Mouse (Mus musculus): ENCODE measurements around the gene Cox10. TPM values are rescaled to one million over a fixed set of nuclear protein-coding genes. Genes with fewer than 3 reads are reported as not detected.

Cox10 gene
- total RNA-seq, 4 experiments from 2014 or later: 21.0 to 25.0 (median 23.3) TPM

DNA sequence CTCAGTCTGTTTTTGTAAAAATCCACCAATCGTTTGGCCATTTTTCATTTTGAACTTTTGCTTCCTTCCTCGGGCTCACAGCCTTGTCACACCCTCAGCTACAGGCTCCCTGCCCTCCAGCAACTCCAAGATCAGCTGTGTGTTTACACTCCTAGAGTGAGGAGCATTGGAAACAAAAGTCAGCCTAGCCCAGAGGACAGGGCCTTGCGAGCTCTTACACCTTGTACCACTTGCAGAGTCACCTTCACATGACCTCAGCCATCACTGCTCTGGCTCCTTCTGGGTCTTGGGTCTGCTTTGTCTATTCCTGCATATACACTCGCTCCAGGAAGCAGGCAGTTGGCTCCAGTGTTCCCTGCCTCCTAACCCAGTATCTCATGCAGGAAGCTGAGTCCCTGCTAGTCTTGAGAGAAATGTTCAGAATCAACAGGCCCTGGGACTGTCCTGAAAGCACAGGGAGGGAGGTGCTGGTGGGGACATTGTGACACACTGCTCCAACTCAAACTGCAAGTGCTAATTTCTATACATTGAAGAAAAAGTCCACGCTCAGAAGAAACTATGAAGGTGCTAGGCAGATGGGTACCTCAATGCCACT, 79.0 kb downstream of the Cox10 start:
- no peak for DNase-seq (ENCODE audit: low spot score in 2 of 2)

DNA sequence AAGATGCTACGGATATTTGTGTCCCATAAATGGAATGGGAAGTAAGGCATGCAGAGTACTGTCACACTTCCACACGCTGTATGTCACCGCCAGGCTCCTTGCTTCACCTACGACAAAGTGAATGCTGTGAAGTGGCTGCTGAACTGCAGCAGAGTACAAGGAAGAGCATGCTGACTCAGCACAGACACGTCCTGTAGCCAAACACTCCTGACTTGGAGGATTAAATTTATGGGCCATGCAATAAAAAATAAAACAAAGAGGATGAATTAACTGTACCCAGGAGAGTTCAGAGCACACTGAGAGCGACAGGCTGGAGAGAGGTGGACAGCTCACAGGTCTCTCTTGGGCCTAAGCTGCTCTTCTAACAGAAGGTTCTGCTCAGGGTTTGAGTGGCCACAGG, 79.8 kb downstream of the Cox10 start:
- no peak for DNase-seq (ENCODE audit: low spot score in 2 of 2)

DNA sequence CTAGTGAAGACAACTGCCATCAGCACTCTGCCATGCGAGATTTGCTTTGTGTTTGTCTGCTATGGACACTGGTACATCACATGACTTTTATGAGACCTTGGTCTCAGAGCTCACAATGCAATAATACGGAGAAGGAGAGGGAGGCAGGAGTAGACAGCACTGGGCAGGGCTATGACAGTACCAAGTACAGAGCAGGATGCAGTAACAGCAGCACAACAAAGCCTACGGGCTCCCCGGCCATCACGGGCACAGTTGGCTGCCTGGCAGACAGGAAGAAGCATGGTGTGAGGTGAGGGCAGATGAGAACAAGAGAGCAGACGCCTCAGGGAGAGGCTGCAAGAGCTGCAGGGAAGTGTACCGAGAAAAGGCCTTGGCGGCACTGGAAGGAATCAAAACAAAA, 87.3 kb downstream of the Cox10 start:
- DNase-seq (ENCODE audit: low spot score in 2 of 2): no peak

DNA sequence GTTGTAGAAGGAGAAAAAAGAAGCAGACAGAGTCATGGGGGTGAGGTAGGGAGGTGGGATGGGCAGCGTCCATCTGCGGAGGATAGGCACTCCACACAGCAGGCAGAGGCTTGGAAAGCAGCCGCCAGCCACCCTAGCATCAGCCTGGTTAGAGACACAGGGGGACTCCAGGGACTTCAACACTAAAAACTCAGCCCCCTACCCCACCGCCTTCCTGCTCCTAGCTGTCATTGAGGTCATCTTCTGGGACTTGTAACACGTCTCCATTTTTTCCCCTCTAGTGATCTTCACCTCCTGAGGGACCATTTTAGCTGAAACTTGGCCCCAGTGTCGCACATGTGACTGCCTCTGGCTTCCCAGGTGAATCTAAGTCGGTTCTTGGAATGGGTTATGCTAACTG, 88.5 kb downstream of the Cox10 start:
- no peak for DNase-seq (ENCODE audit: low spot score in 2 of 2)

DNA sequence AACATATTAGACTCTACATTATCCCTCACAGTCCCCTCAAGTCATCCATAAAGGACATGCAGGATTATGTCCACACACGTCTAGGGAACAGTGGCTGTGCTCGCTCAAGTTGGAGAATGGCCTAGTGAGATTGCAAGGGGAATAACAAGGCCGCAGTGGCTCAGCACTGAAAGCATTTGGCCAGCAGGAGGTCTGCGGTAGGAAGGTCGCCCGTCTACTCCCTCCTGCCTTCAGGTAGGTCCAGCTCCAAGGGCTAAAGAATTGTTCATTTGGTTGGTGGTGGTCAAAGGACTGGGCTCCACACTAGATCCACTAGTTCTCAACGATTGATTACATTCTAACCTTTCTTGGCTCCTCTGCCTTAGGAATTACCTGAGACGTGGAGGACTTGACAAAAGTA, 89.0 kb downstream of the Cox10 start:
- no peak for DNase-seq (ENCODE audit: low spot score in 2 of 2)

DNA sequence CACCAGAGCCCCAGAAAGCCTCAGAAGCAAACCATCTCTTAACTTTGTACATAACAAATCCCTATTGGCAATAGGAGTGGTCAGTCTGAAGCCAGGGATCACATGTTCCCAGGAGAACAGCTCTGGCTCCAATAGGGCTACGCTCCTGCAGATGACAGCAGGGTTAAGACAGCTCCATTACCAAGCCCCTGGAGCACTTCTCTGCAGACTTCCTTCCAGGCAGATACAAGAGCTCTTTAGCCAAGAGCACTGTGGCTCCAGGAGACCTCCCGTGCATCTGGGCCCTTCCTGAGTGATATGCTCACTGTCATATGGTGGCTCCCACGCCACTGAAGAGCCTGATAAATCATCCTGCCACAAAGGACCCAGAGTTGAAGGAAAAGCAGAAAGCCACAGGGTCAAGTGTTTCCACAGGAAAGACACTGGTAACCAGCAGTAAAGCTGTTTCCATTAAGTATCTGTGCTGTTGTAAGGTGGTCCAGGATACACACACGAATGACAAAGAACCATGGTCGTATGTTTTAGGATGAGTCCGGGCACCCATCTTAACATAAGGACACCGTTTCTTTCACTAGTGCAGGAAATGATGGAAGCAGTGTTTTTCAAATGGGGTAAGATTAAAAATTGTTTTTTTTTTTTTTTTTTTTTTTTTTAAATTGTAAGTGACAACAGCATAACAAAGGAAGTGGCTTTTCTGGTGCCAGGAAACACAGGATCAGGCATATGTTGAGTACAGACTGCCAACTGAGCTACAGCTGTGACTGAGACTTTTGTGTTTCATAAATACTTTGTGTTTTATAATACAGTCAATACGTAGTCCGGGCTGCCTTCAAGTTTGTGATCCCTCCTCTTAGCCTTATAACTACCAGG, 90.0 kb downstream of the Cox10 start:
- peak in 1 of 2 experiments; percentile 28 for DNase-seq (ENCODE audit: low spot score in 2 of 2)

DNA sequence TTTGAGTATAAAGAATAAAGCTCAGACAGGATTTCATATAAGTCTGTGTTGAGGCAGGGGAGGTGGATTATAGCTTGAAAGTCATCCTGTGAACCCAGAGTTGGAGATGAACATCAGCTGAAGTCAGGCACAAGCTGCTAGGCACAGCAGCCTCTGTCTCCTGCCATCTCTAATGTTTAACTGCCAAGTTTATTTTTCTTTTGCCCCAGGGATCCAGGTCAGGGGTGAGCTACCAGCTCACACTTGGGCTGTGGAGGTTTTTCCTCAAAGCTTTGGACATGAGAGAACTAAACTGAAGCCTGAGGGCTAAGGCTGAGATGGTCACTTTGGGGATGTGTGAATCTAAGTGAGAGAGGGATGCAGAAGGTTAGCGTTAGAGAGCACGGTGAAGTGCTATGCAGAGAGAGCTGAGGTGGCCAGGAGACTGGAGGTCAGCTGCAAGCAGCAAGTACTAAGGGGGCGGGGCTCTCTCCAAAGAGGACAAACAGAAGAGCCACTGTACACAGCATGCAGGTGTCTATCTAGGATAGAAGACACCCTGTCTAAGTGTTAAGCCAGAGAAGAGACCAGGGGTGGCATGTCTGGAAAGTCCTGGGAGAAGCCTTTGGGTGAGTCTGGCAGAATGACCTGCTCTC, 91.1 kb downstream of the Cox10 start:
- DNase-seq (ENCODE audit: low spot score in 2 of 2): no peak

DNA sequence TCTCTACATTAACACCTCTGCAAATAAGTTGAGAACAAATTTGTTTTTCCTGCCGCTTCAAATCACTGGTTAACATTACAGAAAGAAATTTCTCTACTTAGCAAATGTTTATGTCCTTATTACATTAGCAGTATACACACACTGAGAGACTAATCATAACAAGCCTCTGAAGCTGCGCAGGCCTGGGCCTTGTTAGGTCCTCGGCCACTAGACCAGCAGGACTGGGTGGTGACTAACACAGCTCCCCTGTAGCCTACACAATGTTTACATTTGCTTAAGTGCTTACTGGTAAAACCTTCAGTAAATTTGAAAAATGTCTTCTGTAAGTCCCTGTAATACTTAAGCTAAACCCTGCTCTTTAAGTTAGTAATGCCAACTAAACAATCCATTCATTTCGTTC, 92.6 kb downstream of the Cox10 start:
- no peak for DNase-seq (ENCODE audit: low spot score in 2 of 2)

DNA sequence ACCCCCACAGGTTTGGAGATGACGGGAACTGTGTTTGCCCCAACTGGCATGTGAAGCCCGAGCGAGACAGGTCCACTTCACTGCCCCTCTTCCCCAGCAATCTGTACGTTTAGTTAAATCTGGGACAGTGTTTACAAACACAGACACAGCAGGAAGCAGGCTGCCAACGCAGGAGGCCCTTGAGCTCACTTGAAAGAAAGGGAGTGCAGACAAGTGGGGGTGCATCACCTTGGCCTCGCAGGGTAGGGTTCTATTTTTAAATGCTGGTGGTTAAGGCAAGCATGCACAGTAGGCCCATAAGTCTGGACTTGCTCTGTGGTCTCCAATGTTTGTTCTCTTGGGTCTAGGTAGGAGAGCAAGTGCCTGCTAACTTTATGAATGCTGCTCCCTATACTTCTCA, 93.8 kb downstream of the Cox10 start:
- DNase-seq (ENCODE audit: low spot score in 2 of 2): no peak

DNA sequence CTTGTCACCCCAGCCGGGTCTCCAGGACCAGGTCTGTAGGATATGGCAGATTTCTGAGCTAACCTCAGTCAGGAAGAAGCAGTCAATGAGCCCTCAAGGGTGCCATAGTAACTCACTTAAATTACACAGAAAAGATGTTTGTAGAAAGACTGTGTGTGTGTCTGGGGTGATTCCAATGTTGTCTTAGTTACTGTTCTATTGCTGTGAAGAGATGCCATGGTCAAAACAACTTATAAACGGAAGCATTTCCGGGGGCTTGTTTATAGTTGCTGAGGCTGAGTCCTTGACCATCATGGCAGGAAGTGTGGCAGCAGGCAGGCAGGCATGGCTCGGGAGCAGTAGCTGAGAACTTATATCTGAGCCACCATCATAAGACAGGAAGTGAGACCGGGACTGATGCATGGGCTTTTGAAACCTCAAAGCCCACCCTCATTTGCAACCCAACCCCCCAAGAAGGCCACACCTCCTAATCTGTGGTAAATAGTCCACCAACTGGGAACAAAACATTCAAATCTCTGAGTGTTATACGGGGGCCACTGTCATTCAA, 94.6 kb downstream of the Cox10 start:
- DNase-seq (ENCODE audit: low spot score in 2 of 2): no peak

DNA sequence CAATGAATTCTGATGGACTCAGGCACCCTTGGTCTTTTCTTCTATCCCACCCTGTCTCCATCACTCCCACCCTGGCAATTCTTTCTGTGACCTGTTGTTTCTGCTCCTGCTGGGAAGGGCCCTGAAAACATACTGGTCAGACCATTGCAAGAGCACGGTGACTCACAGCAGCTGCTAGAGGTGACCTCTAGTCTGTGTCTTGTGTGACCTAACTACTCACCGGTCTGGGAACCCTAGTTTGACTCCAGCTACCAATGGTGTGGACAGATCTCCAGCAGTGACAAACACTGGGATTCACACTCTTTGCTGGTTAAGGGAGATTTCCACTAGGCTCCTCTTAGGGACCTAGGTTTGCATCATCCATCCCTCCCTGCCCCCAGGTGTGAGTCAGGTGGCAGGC, 101.5 kb downstream of the Cox10 start:
- DNase-seq (ENCODE audit: low spot score in 2 of 2): no peak

DNA sequence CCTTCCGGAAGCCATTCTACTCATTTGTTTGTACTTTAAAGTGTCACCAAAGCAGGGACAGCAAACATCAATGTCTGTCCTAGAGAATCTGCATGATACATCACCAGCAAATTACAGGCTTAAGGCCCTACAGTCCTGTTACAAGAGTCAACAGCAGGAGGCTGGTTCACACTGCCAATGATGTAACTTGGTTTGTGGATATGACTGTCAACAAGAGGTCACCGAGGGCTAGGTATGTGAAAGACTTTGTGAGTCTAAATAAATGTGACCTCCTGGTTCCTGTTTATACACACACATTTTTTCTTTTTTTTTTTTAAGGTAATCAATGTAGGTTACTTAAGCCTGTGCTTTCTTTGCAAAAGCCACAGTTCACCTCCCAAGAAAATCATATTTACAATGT, 102.5 kb downstream of the Cox10 start:
- no peak for DNase-seq (ENCODE audit: low spot score in 2 of 2)

DNA sequence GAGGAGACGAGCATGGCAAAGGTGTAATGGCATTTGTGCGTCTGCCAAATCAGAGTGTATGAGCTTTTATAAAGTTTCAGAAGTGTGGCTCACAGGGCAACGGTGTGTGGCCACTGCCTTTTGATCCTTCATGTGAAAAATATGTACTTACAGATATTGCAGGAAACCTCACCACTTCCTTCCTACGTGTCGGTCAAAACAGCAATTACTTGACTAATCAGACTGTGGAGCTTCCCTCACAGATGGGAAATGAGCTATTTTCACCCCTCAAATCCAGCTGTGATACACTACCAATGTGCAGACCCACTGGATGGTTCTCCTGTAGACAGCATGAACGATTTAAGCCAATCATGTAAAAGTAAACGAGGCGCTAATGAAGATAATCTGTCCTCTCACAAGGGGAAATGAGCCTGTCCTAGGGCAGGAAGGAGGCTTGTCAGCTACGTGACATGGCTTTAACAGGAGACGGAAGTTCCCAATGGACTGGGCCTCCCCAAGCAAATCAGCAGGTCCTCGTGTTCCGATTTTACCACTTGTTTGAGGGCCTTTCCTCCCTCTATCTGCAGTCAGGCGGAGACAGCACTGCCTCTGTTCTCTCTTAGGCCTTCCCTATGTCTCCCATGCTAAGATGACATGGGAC, 103.9 kb downstream of the Cox10 start:
- no peak for DNase-seq (ENCODE audit: low spot score in 2 of 2)

DNA sequence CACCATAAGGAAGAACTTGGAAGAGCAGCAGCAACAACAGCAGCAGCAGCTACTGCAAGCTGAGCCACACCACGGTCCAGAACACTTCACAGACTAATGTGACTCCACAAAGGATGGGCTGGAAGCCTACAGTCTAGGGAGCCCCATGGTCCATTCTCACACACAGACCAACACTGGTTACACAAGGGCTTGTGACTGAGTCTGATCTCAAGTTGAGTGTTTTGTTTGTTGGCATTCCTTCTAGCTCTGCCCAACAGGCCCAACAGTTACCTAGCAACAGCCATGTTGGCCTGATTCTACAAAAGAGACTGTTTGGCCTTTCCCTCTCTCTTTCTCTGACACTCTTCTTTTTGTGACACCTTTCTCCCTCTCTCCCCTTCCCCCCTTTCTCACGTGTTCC, 105.3 kb downstream of the Cox10 start:
- DNase-seq (ENCODE audit: low spot score in 2 of 2): no peak

DNA sequence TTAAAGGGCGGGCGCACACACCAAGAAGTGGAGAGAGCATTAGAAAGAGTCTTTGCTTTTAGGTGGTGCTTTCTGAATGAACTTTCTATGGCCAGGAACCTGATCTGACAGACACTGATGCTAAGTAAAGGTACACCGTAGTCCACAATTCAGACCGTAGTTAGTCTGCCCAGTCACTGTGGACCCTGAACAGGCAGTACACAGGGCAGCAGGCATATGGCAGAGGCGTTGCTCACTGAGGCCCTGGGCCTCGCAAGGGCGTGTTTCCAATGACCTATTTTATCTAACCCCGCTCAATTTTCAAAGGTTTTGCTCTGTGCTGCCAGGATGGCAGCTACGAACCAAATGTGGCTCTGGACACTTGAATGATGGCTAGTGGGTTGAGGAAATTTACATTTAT, 107.8 kb downstream of the Cox10 start:
- DNase-seq (ENCODE audit: low spot score in 2 of 2): no peak

DNA sequence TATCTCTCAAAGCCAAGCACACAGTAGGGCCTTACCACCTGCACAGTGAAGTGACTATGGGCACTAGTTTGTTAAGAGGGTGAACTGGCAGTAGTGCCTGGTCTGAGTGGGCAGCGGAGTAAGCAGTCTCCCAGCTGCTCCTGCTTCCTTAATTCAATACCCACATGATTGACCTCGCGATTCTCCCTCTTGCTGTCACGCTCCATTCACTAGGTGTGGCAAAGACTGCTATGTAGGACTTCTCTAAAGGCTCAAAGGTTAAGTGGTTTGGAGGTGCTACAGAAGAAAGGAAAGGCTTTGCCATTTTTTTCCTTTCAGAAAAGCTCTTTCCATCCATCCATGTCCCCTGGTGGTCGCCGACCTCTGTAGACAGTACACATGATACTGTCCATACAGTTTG, 108.5 kb downstream of the Cox10 start:
- no peak for DNase-seq (ENCODE audit: low spot score in 2 of 2)

DNA sequence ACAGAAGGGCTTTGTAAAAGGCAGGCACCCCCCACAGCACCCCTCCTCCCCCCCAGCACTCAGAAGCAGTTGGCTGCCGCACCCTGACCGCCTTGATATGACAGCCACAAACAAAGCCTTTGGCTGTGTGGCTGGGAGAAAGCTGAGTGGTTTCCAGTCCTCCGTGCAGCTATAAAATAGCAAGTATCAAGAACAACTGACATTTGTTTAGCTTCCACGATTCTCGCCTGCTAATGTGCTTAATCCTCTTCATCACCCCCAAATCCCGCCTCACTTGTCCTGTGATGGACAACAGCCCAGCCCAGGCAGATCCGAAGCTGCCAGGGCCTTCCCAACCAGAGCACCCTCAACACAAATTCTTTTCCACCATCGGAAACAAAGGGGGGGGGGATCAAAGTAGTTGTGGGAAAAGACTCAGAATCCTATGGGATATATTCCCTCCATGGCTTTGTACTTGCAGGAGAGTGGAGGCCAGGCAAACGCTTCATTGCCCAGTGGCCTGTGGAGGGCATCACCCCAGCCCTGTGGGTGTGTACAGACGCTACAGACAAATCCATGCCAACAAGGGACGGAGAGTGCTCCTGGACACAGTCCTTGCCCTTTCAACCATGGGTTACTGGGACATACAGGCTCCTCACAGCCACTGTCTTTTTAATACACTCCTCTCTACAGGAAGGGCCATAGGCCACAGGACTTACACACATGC, 109.9 kb downstream of the Cox10 start:
- peak; percentile 13 to 16 for DNase-seq (ENCODE audit: low spot score in 2 of 2)

DNA sequence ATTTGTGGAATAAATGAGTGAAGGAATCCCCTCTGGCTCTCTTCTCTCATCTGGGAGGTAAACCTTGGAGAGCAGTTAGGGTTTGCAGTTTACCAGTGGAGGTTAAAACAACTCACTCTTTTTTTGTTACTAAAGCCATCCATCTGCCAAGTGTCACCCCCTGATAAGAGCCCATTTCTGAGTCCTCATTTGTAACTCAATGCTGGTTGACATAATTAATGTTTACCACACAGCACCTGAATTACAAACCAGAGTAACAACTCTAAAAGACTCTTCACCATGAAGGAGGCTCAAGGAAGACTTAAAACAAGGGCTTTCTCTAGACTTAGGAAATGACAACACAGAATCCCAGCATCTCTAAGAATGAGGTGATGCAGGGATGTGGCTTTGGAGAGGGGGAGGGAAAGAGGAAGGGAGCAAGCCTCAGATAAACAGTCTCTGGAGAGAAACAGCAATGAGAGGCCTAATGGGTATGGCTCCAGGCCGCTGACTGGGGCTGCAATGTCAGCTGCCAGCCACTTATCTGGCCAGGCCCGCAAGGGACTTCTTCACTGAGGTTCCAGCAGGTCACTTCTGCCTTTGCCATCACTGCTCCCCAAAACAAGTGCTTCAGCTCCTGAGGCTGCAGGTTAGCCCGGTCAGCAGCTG, 110.8 kb downstream of the Cox10 start:
- DNase-seq (ENCODE audit: low spot score in 2 of 2): no peak

DNA sequence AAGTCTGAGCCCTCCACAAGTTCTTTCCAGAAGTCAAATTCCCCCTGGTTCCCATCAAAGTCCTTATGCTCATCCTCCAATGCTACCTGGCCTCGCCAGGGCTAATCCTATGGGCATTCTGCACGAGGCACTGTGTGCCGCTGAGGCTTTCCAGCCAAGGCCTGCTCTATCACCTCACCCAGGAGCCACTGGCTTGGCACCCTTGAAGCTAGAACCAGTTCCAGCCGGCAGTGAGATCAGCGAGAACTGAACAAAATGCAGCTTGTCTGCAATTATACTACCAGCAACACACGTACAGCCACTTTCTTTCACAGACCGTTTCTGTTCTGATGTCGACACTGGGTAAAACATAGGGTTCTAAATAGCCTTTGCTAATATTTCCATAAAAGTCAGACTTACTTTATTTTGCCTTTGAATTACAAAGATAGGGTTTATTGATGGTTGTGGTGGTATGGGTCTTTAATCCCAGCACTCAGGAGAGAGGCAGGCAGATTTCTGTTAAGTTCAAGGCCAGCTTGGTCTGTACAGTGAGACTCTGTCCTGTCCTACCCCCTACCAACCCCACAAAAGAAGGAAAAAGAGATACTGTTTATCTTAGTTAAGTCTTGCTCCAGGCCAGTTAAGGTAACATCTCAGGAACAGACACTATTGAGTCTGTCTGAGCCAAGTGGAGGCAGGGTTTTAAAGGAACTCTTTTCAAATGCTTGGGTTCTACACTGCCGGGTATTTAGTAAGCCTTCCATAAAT, 111.5 kb downstream of the Cox10 start:
- no peak for DNase-seq (ENCODE audit: low spot score in 2 of 2)

DNA sequence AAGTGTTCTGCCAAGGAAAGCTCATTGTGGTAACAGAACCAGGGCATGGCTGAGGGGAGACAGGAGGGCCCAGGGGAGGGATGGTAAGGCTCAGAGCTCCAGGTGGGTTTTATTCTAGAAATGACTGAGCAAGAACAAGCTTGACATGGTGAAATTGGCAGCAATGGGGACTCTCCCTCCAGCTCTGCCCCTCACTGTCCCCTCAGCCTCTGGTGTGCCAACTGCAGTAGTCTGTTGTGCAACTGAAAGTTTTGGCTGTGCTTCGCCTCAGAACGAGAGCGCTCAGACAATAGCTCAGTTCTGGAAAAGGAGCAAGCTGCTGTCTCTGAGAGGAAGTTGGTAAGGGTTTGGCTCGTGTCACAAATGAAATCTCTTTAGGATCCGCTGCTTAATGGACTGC, 113.8 kb downstream of the Cox10 start:
- no peak for DNase-seq (ENCODE audit: low spot score in 2 of 2)
